Mouse (Mus musculus) T-cell, adult 2 months (primary cell): ENCODE data around the gene Gm4177.
"Not testable (repeated sequence)": the region's sequence is repeated elsewhere in the genome, so short reads cannot be mapped to it uniquely, and the experiment has no call there.

Experiments used
- DNase-seq: peaks from one replicate; pipeline ENCODE4 v3.0.0; 2022; ENCODE audit warnings: low spot score

Gm4177 gene

DNA sequence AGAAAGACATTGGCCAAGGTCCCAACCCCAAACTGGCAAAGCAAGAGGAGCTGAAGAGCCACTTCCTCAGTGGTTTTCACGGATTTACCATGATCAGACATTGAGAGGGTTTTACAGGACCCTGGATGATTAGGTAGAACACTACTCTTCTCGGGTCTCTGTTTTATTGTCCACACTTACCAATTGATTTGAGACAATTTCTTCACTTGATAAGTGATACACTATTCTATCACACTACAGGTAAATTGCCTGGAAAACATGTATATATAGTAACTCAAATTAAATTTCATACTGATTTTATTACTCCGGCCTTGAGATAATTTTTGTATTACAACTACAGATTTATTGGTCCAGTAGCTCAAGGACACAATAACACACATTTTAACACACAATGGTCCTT is at the start of gene Gm4177:
TSS of gene Gm4177 (minus strand) at position 101 of the 400 bp plus-strand sequence.
- DNase-seq = not testable (repeated sequence)

- not testable (repeated sequence) for DNase-seq
Measured at GRCm38 (mm10) chr7:21844167-21844566, 47.6 kb upstream of the Gm4177 start, which contains the start of gene Gm5725. Gm5725 (minus strand) TSS chr7:21844267.

- DNase-seq = not testable (repeated sequence)
Measured at GRCm38 (mm10) chr7:21832051-21832450, 35.5 kb upstream of the Gm4177 start, which contains the start of gene Vmn1r135. Vmn1r135 (plus strand) TSS chr7:21832351.

- not testable (repeated sequence) for DNase-seq
Measured at GRCm38 (mm10) chr7:21761375-21761774, 35.2 kb downstream of the Gm4177 start, which contains the start of gene Gm4175. Gm4175 (minus strand) TSS chr7:21761475.
